Mouse (Mus musculus) left cerebral cortex, postnatal 14 days (tissue): ENCODE measurements around the gene BC005624. TPM values are rescaled to one million over a fixed set of nuclear protein-coding genes. Genes with fewer than 3 reads are reported as not detected.
"Not testable (repeated sequence)": the region's sequence is repeated elsewhere in the genome, so short reads cannot be mapped to it uniquely, and the experiment has no call there.

Source experiments
- DNase-seq, 2 experiments: peaks; one replicate each; pipeline ENCODE4 v3.0.0; 2021 to 2022; ENCODE audit warnings: low spot score in 2 of 2, mixed read lengths in 1 of 2
- intact Hi-C: fragments of 180-260 bp; cut with DNase I; formaldehyde crosslinking; loops from one replicate; pipeline ENCODE4 v1.15.1; 2025
- total RNA-seq, 2 experiments: library from RNA; stranded (reverse); gene quantifications; 2 replicates each; pipeline ENCODE4 v1.2.3; 2021

The BC005624 gene
- total RNA-seq, 2 experiments from 2014 or later: 56.9 TPM

- intact Hi-C loops: no loop called here
Measured at GRCm38 (mm10) chr2:30985111-30986020, 3.4 kb upstream of the BC005624 start.

GRCm38 (mm10) chr2:30983024-30983423, 1.0 kb upstream of the BC005624 start:
- intact Hi-C loops: no loop called here
- DNase-seq: peak in 1 of 2 experiments; percentile 42

More at GRCm38 (mm10) chr2:30985111-30986020, 3.4 kb upstream of the BC005624 start:
- peak in 1 of 2 experiments; percentile 26 for DNase-seq

DNA sequence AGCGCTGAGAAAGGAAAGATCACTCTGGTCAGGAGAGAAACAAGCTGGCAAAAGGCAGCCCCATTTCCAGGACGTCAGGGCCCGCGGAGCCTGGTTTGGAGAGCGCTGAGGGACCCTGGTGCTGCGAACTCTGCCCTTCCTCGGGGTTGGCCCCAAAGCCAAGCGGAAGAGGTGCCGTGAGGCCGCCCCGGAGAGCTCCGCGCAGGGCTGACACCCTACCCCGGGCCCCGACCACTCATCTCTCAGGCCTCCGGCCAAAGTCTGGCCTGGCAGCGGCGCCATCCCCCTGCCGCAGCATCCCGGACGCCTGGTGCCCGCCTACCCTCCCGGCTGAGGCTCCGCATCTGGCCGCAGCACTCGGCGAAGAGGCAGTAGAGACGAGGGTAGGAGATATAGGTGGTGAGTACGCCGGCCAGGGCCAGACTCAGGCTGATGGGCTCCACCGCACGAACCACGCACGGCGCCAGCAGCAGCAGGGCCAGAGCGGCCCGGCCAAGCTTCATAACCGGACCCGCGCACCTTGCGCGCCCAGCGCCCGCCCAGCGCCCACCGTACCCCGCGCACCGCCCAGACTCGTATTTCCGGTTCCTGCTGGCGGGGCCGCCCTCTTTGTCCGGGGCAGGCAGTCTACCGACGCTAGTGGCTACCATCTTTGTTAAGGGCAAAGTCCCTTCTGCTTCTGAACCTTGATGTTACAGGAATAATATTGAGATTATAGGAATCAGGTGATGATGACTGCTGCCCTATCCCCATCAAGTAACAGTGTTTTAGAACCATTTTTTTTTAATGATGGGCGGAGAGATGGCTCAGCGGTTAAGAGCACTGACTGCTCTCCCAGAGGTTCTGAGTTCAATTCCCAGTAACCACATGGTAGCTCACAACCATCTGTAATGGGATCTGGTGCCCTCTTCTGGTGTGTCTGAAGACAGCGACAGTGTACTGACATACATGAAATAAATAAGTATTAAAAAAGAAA, 14.4 kb downstream of the BC005624 start, which contains the start of gene Tor1a:
Gene Tor1a (minus strand): TSS at position 582 of the 976 bp plus-strand sequence.
- peak; percentile 91 to 92 for DNase-seq
- intact Hi-C loops: no loop called here

- no peak for DNase-seq
- intact Hi-C loops: no loop called here
Measured at GRCm38 (mm10) chr2:30966826-30967225, 15.2 kb downstream of the BC005624 start.

GRCm38 (mm10) chr2:30965627-30966026, 16.4 kb downstream of the BC005624 start:
- intact Hi-C loops: no loop called here

DNA sequence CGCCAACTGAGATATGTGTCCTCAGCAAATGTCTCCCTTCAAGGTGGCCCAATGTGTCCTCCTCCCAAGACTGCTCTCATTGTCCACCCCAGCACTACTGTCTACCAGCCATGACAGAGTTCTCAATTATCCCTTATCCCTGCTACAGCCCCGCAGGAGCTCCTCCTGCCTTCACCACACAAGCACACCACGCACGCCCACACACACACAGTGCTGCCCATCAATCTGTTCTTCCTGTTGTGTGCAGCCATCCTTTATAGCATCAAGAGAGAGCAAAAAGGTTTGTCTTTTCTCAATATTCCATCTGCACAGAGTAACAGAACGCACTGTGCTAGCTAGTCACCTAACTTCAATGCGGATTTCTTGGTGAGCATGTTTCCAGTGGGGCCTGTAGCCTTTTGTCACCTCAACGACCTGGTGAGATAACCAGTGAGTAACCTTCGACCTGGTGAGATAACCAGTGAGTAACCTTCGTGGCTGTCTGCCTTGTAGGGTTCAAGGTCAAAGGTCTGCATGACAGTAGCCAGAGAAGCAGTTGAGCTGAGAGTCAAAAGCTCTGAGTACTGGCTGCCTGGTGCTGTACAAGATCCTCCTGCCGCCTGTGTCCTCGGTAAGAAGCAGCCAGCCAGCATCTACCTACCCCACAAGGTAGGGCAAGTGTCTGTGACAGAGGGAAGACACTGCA, 19.3 kb downstream of the BC005624 start:
- intact Hi-C loops: no loop called here
- DNase-seq: no peak

More at GRCm38 (mm10) chr2:30965627-30966026, 16.4 kb downstream of the BC005624 start:
- no peak for DNase-seq

DNA sequence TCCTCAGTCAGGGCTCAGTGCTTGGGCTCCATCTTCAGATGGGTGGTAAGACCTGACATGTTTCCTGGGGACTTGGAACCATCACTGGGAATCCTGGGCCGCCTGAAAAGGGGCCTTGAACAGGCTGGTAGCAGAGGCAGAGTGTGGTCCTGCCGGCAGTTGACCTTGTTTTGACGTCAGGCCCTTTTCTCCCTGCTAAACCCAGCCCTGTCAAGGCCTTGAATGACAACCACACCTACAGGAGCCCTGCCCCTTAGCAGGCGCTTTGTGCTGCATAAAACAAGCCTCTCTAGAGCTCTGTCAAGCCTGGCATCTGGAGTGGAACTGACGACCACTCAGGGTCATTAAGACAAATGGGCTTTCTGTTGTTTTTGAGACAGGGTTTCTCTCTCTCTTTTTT, 22.1 kb downstream of the BC005624 start:
- intact Hi-C loops: no loop called here
- DNase-seq: no peak

- intact Hi-C loops: no loop called here
Measured at GRCm38 (mm10) chr2:30958726-30959125, 23.3 kb downstream of the BC005624 start.

GRCm38 (mm10) chr2:30957511-30957910, 24.5 kb downstream of the BC005624 start:
- intact Hi-C loops: no loop called here

More at GRCm38 (mm10) chr2:30958726-30959125, 23.3 kb downstream of the BC005624 start:
- no peak for DNase-seq

DNA sequence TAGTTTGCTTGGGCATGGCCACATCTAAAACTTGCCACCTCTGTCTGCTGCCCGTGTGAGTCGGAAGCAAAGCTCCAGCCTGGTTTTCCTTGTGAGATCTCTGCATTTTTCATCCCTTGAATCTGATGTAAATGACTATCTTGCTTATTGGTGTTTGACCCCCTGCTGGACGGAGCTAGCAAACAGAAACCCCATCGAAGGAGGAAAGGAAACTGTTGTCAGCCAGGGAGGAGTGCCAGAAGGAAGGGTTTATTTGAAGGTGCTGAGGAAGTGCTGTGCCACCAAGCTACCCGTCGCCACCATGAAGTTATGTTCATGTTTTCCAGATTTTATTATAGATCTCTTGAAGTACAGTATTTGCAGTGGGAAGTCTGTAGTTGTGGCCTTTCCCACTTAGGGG, 27.2 kb downstream of the BC005624 start:
- intact Hi-C loops: no loop called here
- no peak for DNase-seq

More at GRCm38 (mm10) chr2:30957511-30957910, 24.5 kb downstream of the BC005624 start:
- DNase-seq: no peak

DNA sequence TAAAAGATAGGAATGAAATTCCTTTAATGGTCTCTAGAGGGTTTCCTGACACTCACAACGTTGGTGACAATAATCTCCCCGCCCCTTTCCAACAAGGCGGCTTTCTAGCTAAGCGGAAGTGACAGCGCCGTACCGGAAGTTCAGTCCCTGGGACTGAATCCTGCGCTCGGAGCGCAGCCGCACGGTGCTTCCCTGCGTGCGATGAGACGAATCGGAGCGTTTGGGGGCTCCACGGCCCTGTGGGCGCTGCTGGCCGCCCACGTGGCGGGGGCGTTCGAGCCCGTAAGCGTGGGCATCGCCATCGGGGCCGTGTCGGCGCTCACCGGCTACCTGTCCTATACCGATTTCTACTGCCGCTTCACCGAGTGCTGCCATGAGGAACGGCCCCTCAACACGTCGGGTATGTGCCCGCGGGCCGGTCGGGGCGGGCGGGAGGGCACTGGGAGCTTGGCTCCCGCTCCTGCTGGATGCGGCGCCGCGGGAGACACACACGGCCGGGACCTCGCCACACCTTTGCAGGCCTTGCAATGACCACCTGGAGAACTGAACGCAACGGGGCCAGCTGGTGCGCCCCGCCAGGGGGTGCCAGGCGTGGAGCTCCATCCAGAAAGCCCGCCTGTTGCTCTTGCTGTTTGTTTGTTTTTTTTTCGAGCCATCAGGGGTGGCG, 29.0 kb downstream of the BC005624 start, which contains the start of gene Tor1b:
Gene Tor1b (plus strand): TSS at position 136 of the 667 bp plus-strand sequence.
- peak; percentile 91 to 93 for DNase-seq
- intact Hi-C loops: no loop called here

- DNase-seq: no peak
- intact Hi-C loops: no loop called here
Measured at GRCm38 (mm10) chr2:30952457-30952823, 29.6 kb downstream of the BC005624 start.

DNA sequence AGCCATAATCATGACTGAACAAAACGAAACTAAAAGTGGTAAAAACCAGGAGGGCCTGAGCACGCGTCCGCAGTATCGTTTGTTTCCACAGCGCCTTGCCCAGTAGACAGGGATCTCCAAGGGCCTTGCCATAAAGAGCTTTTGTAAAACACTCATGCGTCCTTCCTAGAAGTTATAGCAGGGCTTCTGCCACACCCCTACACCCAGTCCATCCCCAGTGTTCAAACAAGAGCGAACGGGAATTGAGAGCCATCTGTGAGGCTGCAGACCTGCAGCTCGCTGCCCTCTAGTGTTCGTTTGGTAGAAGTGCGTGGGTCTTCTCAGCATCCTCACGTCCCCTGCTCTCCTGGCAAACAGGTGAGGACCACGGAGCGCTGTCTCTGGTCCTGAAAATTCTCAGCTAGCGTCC, 39.4 kb downstream of the BC005624 start:
- DNase-seq: peak; percentile 65 to 69
- intact Hi-C loops: no loop called here

GRCm38 (mm10) chr2:30942116-30942515, 39.9 kb downstream of the BC005624 start:
- intact Hi-C loops, DNase-seq: not testable (repeated sequence)

- no peak for DNase-seq
- intact Hi-C loops: no loop called here
Measured at GRCm38 (mm10) chr2:30941586-30941985, 40.4 kb downstream of the BC005624 start.

- no peak for DNase-seq
- intact Hi-C loops: no loop called here
Measured at GRCm38 (mm10) chr2:30938574-30938991, 43.4 kb downstream of the BC005624 start.

GRCm38 (mm10) chr2:30937731-30938130, 44.3 kb downstream of the BC005624 start:
- no peak for DNase-seq
- intact Hi-C loops: no loop called here

GRCm38 (mm10) chr2:30936808-30937207, 45.2 kb downstream of the BC005624 start:
- intact Hi-C loops: no loop called here
- DNase-seq: no peak
